Mouse (Mus musculus): ENCODE measurements at regions not wholly inside any gene's neighbourhood (a gene's known extent, or its start where the extent isn't known, plus 50 kb on each side); places are given as distances from the start of the nearest gene placed in this dataset.

- TF ChIP-seq CTCF (IDR thresholded peaks at IDR 0.05; ENCODE audit: extremely low read depth, insufficient read length, insufficient replicate concordance, low read depth, low read length) (no peak), POLR2A (IDR thresholded peaks at IDR 0.05; ENCODE audit: low read depth, low read length) (no peak)
Measured at GRCm38 (mm10) chr13:82000681-82001212, 217.9 kb downstream of the Cetn3 start.

Measured in small intestine, adult 2 months (tissue).